Mouse (Mus musculus): Measurements from ENCODE around the gene Gm49711. TPM values are rescaled to one million over a fixed set of nuclear protein-coding genes. Genes with fewer than 3 reads are reported as not detected.
"Not testable (repeated sequence)": the region's sequence is repeated elsewhere in the genome, so short reads cannot be mapped to it uniquely, and the experiment has no call there.

Gm49711 gene
- polyA plus RNA-seq, 1 experiment from 2014 or later = 0.25 TPM

GRCm38 (mm10) chr16:92098351-92099051 lies 40.4 kb downstream of the Gm49711 start:
- Histone ChIP-seq H3K4me1 (replicated peaks; ENCODE audit: control insufficient read depth, insufficient read depth, low read length) (peaks cover 2% of the 10 kb centered on the region), H3K27ac (ENCODE audit: low read length) (no peak overlapping the region), H3K9me3 (ENCODE audit: control insufficient read depth, low read length) (no peaks in the 10 kb centered on the region), H3K4me2 (ENCODE audit: low read length) (no peak overlapping the region), H3K9ac (replicated peaks; ENCODE audit: low read depth, low read length) (no peak overlapping the region), H3K27me3 (replicated peaks; ENCODE audit: control insufficient read depth, insufficient read depth, low read length) (no peaks in the 10 kb centered on the region), H3K36me3 (ENCODE audit: control insufficient read depth, insufficient read depth) (no peaks in the 10 kb centered on the region), H3K4me3 (replicated peaks; ENCODE audit: low read length) (no peak overlapping the region)
- 71% methylated on average over 10 of the region's 10 CpGs for WGBS
- no peak for ATAC-seq

- 81% methylated on average over 16 of the region's 16 CpGs for WGBS
- H3K4me2 ChIP-seq (ENCODE audit: low read length) = no peak overlapping the region
- no peak for ATAC-seq
- 0 out of 2 replicates have a peak overlapping the region, but pooled peaks have one; percentile 21 for H3K27ac ChIP-seq (ENCODE audit: low read length)
- H3K36me3 ChIP-seq (ENCODE audit: control insufficient read depth, insufficient read depth) = no peaks in the 10 kb centered on the region
- H3K9me3 ChIP-seq (ENCODE audit: control insufficient read depth, low read length) = no peaks in the 10 kb centered on the region
- H3K27me3 ChIP-seq (replicated peaks; ENCODE audit: control insufficient read depth, insufficient read depth, low read length) = no peaks in the 10 kb centered on the region
- H3K9ac ChIP-seq (replicated peaks; ENCODE audit: low read depth, low read length) = no peak overlapping the region
- peaks cover 2% of the 10 kb centered on the region for H3K4me1 ChIP-seq (replicated peaks; ENCODE audit: control insufficient read depth, insufficient read depth, low read length)
- H3K4me3 ChIP-seq (replicated peaks; ENCODE audit: low read length) = no peak overlapping the region
These were observed 41.5 kb downstream of the Gm49711 start for GRCm38 (mm10) chr16:92099598-92099997.

- WGBS = 76% methylated on average over 4 of the region's 4 CpGs
- no peaks in the 10 kb centered on the region for H3K27me3 ChIP-seq (replicated peaks; ENCODE audit: control insufficient read depth, insufficient read depth, low read length)
- H3K4me2 ChIP-seq (ENCODE audit: low read length) = no peak overlapping the region
- H3K9ac ChIP-seq (replicated peaks; ENCODE audit: low read depth, low read length) = no peak overlapping the region
- H3K27ac ChIP-seq (ENCODE audit: low read length) = 0 out of 2 replicates have a peak overlapping the region, but pooled peaks have one; percentile 21
- peak; percentile 66 for ATAC-seq
- H3K9me3 ChIP-seq (ENCODE audit: control insufficient read depth, low read length) = no peaks in the 10 kb centered on the region
- no peak overlapping the region for H3K4me3 ChIP-seq (replicated peaks; ENCODE audit: low read length)
- peaks cover 2% of the 10 kb centered on the region for H3K4me1 ChIP-seq (replicated peaks; ENCODE audit: control insufficient read depth, insufficient read depth, low read length)
- no peaks in the 10 kb centered on the region for H3K36me3 ChIP-seq (ENCODE audit: control insufficient read depth, insufficient read depth)
These were observed 42.0 kb downstream of the Gm49711 start for GRCm38 (mm10) chr16:92100111-92100510.

GRCm38 (mm10) chr16:92102115-92102514 lies 44.0 kb downstream of the Gm49711 start:
- WGBS = 77% methylated on average over 5 of the region's 5 CpGs
- H3K9me3 ChIP-seq (ENCODE audit: control insufficient read depth, low read length) = no peaks in the 10 kb centered on the region
- no peaks in the 10 kb centered on the region for H3K36me3 ChIP-seq (ENCODE audit: control insufficient read depth, insufficient read depth)
- H3K4me3 ChIP-seq (replicated peaks; ENCODE audit: low read length) = no peak overlapping the region
- no peaks in the 10 kb centered on the region for H3K27me3 ChIP-seq (replicated peaks; ENCODE audit: control insufficient read depth, insufficient read depth, low read length)
- no peak overlapping the region for H3K4me2 ChIP-seq (ENCODE audit: low read length)
- H3K4me1 ChIP-seq (replicated peaks; ENCODE audit: control insufficient read depth, insufficient read depth, low read length) = peaks cover 2% of the 10 kb centered on the region
- no peak overlapping the region for H3K27ac ChIP-seq (ENCODE audit: low read length)
- no peak overlapping the region for H3K9ac ChIP-seq (replicated peaks; ENCODE audit: low read depth, low read length)
- ATAC-seq = no peak

GRCm38 (mm10) chr16:92102931-92103330 lies 44.8 kb downstream of the Gm49711 start:
- not testable (repeated sequence) for H3K9ac ChIP-seq (replicated peaks; ENCODE audit: low read depth, low read length); H3K36me3 ChIP-seq (ENCODE audit: control insufficient read depth, insufficient read depth); H3K4me2 ChIP-seq (ENCODE audit: low read length); ATAC-seq; H3K9me3 ChIP-seq (ENCODE audit: control insufficient read depth, low read length); H3K4me1 ChIP-seq (replicated peaks; ENCODE audit: control insufficient read depth, insufficient read depth, low read length); H3K27ac ChIP-seq (ENCODE audit: low read length); H3K4me3 ChIP-seq (replicated peaks; ENCODE audit: low read length); H3K27me3 ChIP-seq (replicated peaks; ENCODE audit: control insufficient read depth, insufficient read depth, low read length)
- WGBS = 95% methylated on average over 6 of the region's 7 CpGs

- Histone ChIP-seq H3K27ac (ENCODE audit: low read length) (no peak overlapping the region), H3K4me2 (ENCODE audit: low read length) (no peak overlapping the region), H3K4me1 (replicated peaks; ENCODE audit: control insufficient read depth, insufficient read depth, low read length) (peaks cover 2% of the 10 kb centered on the region; the same call in 1 of the 2 replicates), H3K4me3 (replicated peaks; ENCODE audit: low read length) (no peak overlapping the region), H3K9ac (replicated peaks; ENCODE audit: low read depth, low read length) (no peak overlapping the region), H3K9me3 (ENCODE audit: control insufficient read depth, low read length) (no peaks in the 10 kb centered on the region), H3K27me3 (replicated peaks; ENCODE audit: control insufficient read depth, insufficient read depth, low read length) (no peaks in the 10 kb centered on the region), H3K36me3 (ENCODE audit: control insufficient read depth, insufficient read depth) (no peaks in the 10 kb centered on the region)
- 37% methylated on average over 9 of the region's 9 CpGs for WGBS
- ATAC-seq = no peak
These were observed 45.6 kb downstream of the Gm49711 start for GRCm38 (mm10) chr16:92103572-92104331.

- Histone ChIP-seq H3K4me3 (replicated peaks; ENCODE audit: low read length) (no peak overlapping the region), H3K27ac (ENCODE audit: low read length) (no peak overlapping the region), H3K9ac (replicated peaks; ENCODE audit: low read depth, low read length) (no peak overlapping the region), H3K4me1 (replicated peaks; ENCODE audit: control insufficient read depth, insufficient read depth, low read length) (peaks cover 2% of the 10 kb centered on the region; the same call in 1 of the 2 replicates), H3K9me3 (ENCODE audit: control insufficient read depth, low read length) (no peaks in the 10 kb centered on the region), H3K27me3 (replicated peaks; ENCODE audit: control insufficient read depth, insufficient read depth, low read length) (no peaks in the 10 kb centered on the region), H3K4me2 (ENCODE audit: low read length) (no peak overlapping the region), H3K36me3 (ENCODE audit: control insufficient read depth, insufficient read depth) (no peaks in the 10 kb centered on the region)
- ATAC-seq = no peak
- 74% methylated on average over 2 of the region's 2 CpGs for WGBS
These were observed 46.1 kb downstream of the Gm49711 start for GRCm38 (mm10) chr16:92104332-92104590.

GRCm38 (mm10) chr16:92104951-92105350 lies 46.8 kb downstream of the Gm49711 start:
- no peaks in the 10 kb centered on the region for H3K27me3 ChIP-seq (replicated peaks; ENCODE audit: control insufficient read depth, insufficient read depth, low read length)
- no peaks in the 10 kb centered on the region for H3K36me3 ChIP-seq (ENCODE audit: control insufficient read depth, insufficient read depth)
- H3K4me1 ChIP-seq (replicated peaks; ENCODE audit: control insufficient read depth, insufficient read depth, low read length) = peaks cover under 1% of the 10 kb centered on the region; the same call in 1 of the 2 replicates
- WGBS = 94% methylated on average over 2 of the region's 2 CpGs
- no peak overlapping the region for H3K9ac ChIP-seq (replicated peaks; ENCODE audit: low read depth, low read length)
- no peak for ATAC-seq
- H3K9me3 ChIP-seq (ENCODE audit: control insufficient read depth, low read length) = no peaks in the 10 kb centered on the region
- no peak overlapping the region for H3K27ac ChIP-seq (ENCODE audit: low read length)
- no peak overlapping the region for H3K4me2 ChIP-seq (ENCODE audit: low read length)
- no peak overlapping the region for H3K4me3 ChIP-seq (replicated peaks; ENCODE audit: low read length)

GRCm38 (mm10) chr16:92105631-92106030 lies 47.5 kb downstream of the Gm49711 start:
- H3K4me3 ChIP-seq (replicated peaks; ENCODE audit: low read length) = no peak overlapping the region
- no peak overlapping the region for H3K27ac ChIP-seq (ENCODE audit: low read length)
- H3K9me3 ChIP-seq (ENCODE audit: control insufficient read depth, low read length) = no peaks in the 10 kb centered on the region
- no peaks in the 10 kb centered on the region for H3K36me3 ChIP-seq (ENCODE audit: control insufficient read depth, insufficient read depth)
- no peak overlapping the region for H3K9ac ChIP-seq (replicated peaks; ENCODE audit: low read depth, low read length)
- no peaks in the 10 kb centered on the region for H3K27me3 ChIP-seq (replicated peaks; ENCODE audit: control insufficient read depth, insufficient read depth, low read length)
- no peak for ATAC-seq
- 85% methylated on average over 3 of the region's 3 CpGs for WGBS
- no peaks in the 10 kb centered on the region for H3K4me1 ChIP-seq (replicated peaks; ENCODE audit: control insufficient read depth, insufficient read depth, low read length)
- H3K4me2 ChIP-seq (ENCODE audit: low read length) = no peak overlapping the region

All from forebrain, embryonic 16.5 days (tissue).